Mouse (Mus musculus) C2C12 (cell line): ENCODE data around the gene Mt4.

Experiments
- CEBPB ChIP-seq: IDR thresholded peaks from one replicate; pipeline ENCODE4 v1.6.1; 2011; ENCODE audit warnings: low read depth, mild to moderate bottlenecking, control low read depth, moderate library complexity
- CTCF ChIP-seq: IDR thresholded peaks from one replicate; pipeline ENCODE4 v1.5.1; 2011; ENCODE audit not compliant: control insufficient read depth, insufficient read depth, insufficient read length
- MYOD1 ChIP-seq: IDR thresholded peaks from one replicate; pipeline ENCODE4 v1.6.1; 2011; ENCODE audit warnings: low read depth; ENCODE audit not compliant: control insufficient read depth, insufficient read length
- USF1 ChIP-seq: IDR thresholded peaks from one replicate; pipeline ENCODE4 v1.6.1; 2011; ENCODE audit warnings: low read depth, mild to moderate bottlenecking, control low read depth, moderate library complexity

- no peak for TF ChIP-seq CTCF
- TF ChIP-seq USF1: no peak
- no peak for TF ChIP-seq MYOD1
- TF ChIP-seq CEBPB: no peak
These were observed 15.7 kb downstream of the Mt4 start, which contains the start of gene Mt3 for GRCm38 (mm10) chr8:94152513-94153300.
